Mouse (Mus musculus) hematopoietic multipotent progenitor cell, adult 10-12 weeks (in vitro differentiated cells): ENCODE results near the gene S100a13. TPM values are rescaled to one million over a fixed set of nuclear protein-coding genes. Genes with fewer than 3 reads are reported as not detected.

Source experiments
- polyA plus RNA-seq: library from polyadenylated mRNA; stranded (reverse); fragments of >175 nt; gene quantifications from 2 replicates; pipeline ENCODE4 v1.2.3, GENCODE M21; 2012; ENCODE audit warnings: low replicate concordance

Gene S100a13
- 8.5 TPM in 2 replicates for polyA plus RNA-seq

GRCm38 (mm10) chr3:90513796-90514590 lies at the start of gene S100a13, which contains the start of gene S100a1:
Gene S100a13 (plus strand): TSS chr3:90514435.
Gene S100a1 (minus strand): TSS chr3:90514392.

GRCm38 (mm10) chr3:90465686-90466310 lies 48.4 kb upstream of the S100a13 start, which contains the start of gene Npr1:
Gene Npr1 (minus strand): TSS chr3:90465866.

GRCm38 (mm10) chr3:90475831-90476611 lies 38.2 kb upstream of the S100a13 start, which contains the start of gene Ilf2:
Gene Ilf2 (plus strand): TSS chr3:90476126.

GRCm38 (mm10) chr3:90490696-90491256 lies 23.5 kb upstream of the S100a13 start, which contains the start of gene Snapin:
Gene Snapin (minus strand): TSS chr3:90491033.

DNA sequence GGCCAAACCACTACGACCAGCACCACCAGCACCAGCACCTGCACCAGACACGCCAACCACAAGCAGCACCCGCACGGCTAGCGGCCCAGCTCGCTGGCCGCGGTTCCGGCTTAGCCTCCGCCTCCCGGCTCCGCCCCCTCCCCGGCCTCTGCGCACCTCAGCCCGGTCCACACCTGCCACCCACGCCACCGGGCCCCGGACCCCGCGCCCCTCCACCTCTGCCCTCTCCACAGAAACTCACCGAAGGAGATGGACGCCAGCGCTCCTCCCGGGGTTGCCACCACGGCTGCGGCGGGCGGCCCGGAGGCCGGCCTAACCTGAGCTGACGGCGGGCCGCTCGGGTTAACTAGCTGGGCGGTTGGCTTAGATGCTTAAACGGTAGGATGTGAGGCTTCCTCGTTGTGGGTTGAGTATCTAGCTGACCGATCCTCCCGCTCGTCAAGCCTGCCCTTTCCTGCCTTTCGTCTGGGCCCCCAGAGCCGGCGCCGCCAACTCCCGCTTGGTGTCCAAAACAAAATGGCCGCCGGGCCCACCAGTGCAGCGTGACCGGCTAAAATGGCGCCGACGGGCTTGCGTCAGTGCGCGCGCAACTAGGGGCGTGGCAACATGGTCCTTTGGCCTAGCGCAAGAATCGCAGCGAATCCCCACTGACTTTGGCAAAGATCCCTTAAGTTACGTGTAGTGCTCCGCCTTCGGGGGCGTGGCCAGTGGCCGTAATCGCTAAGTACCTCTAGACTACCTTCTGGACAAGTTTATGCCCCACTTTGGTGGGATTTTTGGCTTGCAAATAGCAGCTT lies 5.1 kb upstream of the S100a13 start, which contains the start of gene Chtop:
Gene Chtop, minus strand, starts transcription at position 549 of the 797 bp plus-strand sequence.

GRCm38 (mm10) chr3:90526580-90526979 lies 12.3 kb downstream of the S100a13 start, which contains the start of gene S100a14:
Gene S100a14 (plus strand): TSS chr3:90526856.

DNA sequence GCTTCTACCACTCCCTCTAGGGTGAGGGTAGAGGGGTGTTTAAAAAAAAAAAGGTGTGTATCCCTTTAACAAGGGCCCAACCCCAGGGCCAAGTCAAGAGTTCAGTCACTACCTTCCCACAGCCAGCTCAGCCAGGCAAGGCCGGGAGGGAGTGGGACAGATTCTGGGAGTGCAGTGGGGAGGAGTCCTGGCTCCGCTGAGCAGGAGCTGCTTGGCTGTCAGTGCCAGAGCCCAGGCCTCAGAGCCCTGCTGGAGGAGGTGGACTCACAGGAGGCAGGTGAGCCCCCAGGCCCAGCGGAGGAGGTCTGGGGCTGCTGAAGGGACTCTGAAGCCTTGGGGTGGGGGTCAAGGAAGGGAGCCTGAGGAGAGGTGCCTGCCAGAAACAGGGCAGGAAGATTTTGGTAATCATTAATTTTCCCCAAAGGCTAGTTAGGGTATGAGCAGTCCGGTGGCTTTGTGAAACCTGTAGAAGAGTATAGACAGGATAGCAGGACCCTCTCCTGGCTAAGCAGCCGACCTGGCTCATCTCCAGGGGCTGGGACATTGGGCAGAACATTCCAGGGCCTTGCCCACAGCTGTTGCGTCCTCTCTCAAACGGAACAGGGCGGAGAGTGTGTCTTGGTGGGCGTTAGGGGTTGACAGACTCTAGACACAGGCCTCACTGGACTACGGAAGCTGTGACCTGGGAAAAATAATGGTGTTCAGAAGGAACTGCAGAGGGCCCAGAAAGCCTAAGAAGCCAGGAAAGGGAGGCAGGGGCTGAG lies 23.1 kb downstream of the S100a13 start, which contains the start of gene S100a16:
Gene S100a16, plus strand, starts transcription at position 114 of the 764 bp plus-strand sequence.

GRCm38 (mm10) chr3:90560008-90560628 lies 45.9 kb downstream of the S100a13 start, which contains the start of gene S100a3:
Gene S100a3 (plus strand): TSS chr3:90560578.

Other genes starting within 250 kb of the S100a13 start
- gene Dennd4b, start 249.2 kb upstream of the S100a13 start, polyA plus RNA-seq: 218 and 692 TPM in 2 replicates
- gene Gatad2b, start 221.3 kb upstream of the S100a13 start, polyA plus RNA-seq: 5.7 and 10.3 TPM in 2 replicates
- gene Slc27a3, start 124.5 kb upstream of the S100a13 start, polyA plus RNA-seq: 2.6 and 4.0 TPM in 2 replicates
- gene Ints3, start 80.8 kb upstream of the S100a13 start, polyA plus RNA-seq: 27.3 and 32.4 TPM in 2 replicates
- gene Npr1, start 48.6 kb upstream of the S100a13 start, polyA plus RNA-seq: 0.16 and 1.8 TPM in 2 replicates
- gene Ilf2, start 38.3 kb upstream of the S100a13 start, polyA plus RNA-seq: 6.0 and 9.8 TPM in 2 replicates
- 5.7 and 5.9 TPM in 2 replicates for gene Snapin, start 23.4 kb upstream of the S100a13 start, polyA plus RNA-seq
- gene Chtop, start 4.9 kb upstream of the S100a13 start, polyA plus RNA-seq: 75.5 and 121 TPM in 2 replicates
- gene S100a1, start within 50 bp of the S100a13 start, polyA plus RNA-seq: 8.5 and 9.8 TPM in 2 replicates
- gene S100a14, start 12.4 kb downstream of the S100a13 start, polyA plus RNA-seq: 0.18 TPM in 2 replicates
- gene S100a16, start 22.8 kb downstream of the S100a13 start, polyA plus RNA-seq: 0.38 and 1.0 TPM in 2 replicates
- 0.38 TPM in 1 of 2 replicates, not detected in the other for gene S100a3, start 46.1 kb downstream of the S100a13 start, polyA plus RNA-seq
- gene S100a2, start 75.8 kb downstream of the S100a13 start, polyA plus RNA-seq: not detected in 2 replicates
- not detected in 2 replicates for gene Gm42674, start 87.5 kb downstream of the S100a13 start, polyA plus RNA-seq
- 8.1 and 14.2 TPM in 2 replicates for gene S100a4, start 89.3 kb downstream of the S100a13 start, polyA plus RNA-seq
- gene S100a5, start 94.1 kb downstream of the S100a13 start, polyA plus RNA-seq: not detected in 2 replicates
- 18.8 and 73.6 TPM in 2 replicates for gene S100a6, start 98.4 kb downstream of the S100a13 start, polyA plus RNA-seq
- gene S100a7a, start 139.6 kb downstream of the S100a13 start, polyA plus RNA-seq: 0.12 TPM in 1 of 2 replicates, not detected in the other
- 30.7 and 39.3 TPM in 2 replicates for gene S100a8, start 154.5 kb downstream of the S100a13 start, polyA plus RNA-seq
- 130 and 140 TPM in 2 replicates for gene S100a9, start 181.3 kb downstream of the S100a13 start, polyA plus RNA-seq
- gene Pglyrp4, start 212.5 kb downstream of the S100a13 start, polyA plus RNA-seq: 0.09 TPM in 1 of 2 replicates, not detected in the other